Mouse (Mus musculus) telencephalon, adult 2 months (tissue): ENCODE data around the gene Cobl.

Source experiments
- DNase-seq: peaks from one replicate; pipeline ENCODE4 v3.0.0-alpha.2; 2011; ENCODE audit warnings: low read depth, low spot score

Cobl gene

DNA sequence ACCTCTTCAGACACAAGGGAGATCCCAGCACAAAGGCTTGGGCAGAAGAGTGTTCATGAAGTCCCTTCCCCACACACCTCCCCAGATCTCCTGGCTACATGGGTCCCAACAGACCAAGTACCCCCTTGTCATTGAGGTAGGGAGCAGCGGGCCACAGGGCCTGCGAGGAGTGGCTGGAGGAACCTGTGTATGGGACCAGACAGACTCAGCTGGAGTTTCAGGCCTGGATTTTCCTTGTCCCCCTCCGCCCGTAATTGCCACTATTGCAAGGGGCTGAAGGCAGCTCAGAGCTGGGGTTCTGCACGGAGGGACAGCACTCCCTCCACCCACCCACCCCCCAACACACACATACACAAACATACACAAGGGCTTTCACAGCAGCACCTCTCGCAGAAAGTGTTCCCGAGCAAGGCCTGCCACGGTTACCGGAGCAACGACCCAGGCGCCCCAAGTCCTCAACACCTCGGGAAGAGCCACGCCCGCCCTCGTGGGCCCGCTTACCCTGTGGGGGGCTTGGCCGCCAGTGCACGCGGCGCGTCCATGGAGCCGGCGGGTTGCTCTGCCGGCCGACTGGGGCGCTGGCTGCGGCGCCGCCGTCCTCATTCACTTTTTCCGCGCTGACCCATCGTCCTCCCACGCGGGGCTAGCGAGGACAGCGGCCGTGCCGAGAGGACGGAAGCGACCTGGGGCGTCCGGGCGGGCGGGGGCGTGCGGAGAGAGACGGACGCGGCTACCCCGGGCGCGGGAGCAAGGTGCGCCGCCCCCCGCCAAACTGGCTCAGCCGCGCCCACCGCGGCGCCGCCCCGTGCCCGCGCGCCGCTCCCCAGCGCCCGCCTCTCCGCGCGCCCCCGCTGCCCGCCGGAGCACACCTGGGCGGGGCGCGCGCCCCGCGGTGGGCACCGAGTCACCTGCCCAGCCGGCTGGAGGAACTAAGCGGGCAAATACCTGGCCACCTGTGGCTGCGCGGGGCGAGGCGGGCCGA is at the start of gene Cobl:
TSS of gene Cobl (minus strand) at position 780 of the 982 bp plus-strand sequence.
- DNase-seq = no peak

DNA sequence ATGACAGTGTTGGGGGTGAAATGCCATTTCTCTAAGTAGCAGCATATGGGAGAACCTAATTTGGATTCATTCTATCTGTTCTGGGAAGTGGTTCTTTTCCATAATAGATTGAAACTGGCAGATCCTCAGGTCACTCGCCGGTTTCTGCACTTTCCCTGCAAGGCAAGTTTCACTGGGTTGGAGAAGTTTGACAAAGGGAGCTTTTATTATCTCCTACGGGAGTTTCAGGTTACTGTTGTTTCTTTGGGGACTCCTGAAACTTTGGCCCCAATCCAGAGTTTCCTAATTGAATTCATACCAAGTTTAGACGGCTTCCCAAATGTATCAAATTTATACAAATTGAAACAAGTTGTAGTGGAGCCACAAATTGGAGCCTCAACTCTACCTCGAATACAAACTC is 49.0 kb upstream of the Cobl start:
- no peak for DNase-seq

DNA sequence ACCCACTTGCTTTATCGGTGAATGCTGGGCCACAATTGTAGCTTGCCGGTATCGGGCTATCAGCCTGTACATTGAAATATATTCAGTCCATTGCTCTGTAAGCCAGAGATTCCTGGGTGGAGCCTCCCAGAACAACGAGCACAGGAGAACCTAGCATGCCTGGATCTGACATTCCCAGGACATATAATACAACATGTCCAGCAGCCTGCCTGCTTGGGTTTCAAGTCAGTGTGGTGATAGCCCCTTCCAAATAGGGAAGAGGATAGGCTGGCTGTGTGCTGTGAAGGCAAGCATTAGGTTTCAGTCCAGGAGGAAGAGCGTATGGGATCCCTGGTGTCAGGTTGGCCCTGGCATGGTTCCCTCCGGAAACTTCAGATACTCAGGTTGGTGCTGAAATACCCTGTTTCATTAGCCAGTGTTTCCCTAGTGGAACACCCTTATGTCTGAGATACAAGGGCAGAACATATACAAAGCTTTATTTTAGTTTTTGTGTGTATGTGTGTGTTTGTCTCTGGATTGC is 41.7 kb upstream of the Cobl start:
- DNase-seq = no peak

DNA sequence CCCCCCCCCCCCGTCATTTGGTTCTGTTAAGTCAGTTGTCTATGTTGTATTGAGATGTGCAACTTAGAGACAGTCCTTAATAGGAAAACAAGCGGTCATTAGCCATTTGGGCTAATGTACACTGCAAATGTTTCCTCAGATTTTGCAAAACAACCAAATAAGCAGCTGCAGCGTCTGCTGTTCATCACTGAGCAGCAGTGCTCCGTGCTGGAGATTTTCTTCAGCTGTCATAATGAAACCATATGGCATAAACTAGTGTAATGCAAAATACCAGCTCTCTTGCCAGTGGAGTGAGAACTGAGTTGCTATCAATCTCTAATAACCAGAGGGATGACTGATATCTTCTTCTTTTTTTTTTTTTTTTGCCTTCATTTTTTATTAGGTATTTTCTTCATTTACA is 39.0 kb upstream of the Cobl start:
- no peak for DNase-seq

DNA sequence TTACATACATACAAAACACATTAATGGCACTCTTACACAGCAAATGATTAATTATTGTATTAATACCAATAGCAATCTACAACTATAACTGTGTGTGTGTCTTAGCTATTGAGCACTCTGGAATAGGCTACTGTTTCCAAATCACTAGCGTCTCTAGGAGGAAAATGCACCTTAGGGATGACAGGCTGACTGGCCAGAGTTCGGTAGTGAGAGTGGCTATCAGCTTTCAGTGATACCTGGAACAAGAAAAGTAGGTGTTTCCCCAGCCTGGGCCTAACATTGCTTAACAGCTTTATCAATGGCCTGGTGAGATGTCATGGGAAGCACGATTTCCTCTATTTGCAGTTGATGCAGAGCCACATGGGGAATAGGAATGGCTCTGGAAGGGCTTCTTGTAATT is 37.0 kb upstream of the Cobl start:
- DNase-seq = no peak

DNA sequence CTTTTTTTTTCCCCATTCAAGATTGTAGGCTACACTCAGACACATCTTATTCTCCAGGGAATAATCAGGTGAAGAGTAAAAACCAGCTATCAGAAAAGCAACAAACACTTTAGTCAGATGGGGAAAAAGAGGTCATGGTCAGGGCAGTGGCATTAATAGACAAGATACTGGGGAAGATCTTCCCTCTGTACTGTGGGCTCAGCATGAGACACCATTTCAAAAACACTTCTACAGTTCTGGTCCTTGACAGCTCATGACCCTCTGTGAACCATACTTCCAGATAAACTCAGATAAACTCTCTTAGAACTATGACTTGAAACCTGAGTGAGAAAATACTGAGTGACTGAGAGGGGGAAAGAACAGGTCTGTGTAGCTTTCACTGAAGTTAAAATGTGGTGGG is 29.0 kb upstream of the Cobl start:
- DNase-seq = no peak

DNA sequence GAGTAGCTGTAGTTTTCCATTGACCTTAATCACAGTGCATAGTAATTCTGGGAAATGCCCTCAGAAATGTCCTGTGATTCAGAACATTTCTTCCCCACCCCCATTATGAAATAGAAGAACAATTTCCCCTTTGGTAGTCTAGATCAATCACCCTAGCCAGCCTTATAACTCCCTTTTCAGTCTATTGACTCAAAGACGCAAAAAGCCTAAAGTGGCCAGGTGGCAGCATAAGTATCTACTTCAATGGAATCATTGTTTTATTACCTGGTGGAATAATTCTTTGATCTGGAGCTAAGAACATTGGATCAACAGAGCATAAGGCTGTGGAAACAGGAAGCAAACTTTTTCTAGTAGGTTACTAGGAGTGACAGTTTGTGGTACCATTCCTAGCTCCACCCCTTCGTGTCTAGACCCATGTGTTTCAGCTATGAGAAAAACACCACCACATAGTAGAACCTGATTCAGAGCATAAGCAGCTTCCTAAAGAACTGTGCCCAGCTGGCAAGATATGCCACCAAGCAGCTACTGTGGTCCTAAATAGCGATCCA is 15.2 kb upstream of the Cobl start:
- DNase-seq = no peak

DNA sequence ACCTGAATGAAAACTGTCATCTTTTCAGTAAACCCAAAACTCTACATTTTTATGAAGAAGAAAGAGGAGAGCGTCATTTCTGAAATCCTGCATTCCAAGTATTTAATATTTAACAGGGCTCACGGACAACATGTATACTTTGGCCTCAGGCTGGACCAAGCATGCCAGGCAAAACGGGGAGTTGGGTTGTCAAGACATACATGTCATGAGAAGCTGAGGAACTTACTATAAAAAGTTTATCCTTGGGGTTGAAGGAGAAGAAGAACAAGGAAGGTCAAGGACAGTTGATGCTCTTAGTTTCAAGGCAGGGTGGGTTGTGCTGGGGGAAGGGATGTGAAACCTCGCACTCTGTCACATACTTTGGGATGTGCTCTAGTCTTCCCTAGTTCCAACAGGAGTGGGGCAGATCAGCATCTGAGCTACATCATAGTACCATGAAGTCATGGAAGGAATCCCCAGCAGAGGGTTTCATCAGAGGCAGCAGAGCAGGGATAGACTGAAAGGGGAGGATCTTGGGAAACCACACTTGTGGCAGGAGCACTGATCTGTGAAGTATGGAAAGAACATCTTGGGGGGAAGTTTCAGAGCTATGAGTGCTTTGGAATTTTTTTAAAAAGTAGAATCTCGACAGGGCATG is 9.7 kb upstream of the Cobl start:
- DNase-seq = no peak

DNA sequence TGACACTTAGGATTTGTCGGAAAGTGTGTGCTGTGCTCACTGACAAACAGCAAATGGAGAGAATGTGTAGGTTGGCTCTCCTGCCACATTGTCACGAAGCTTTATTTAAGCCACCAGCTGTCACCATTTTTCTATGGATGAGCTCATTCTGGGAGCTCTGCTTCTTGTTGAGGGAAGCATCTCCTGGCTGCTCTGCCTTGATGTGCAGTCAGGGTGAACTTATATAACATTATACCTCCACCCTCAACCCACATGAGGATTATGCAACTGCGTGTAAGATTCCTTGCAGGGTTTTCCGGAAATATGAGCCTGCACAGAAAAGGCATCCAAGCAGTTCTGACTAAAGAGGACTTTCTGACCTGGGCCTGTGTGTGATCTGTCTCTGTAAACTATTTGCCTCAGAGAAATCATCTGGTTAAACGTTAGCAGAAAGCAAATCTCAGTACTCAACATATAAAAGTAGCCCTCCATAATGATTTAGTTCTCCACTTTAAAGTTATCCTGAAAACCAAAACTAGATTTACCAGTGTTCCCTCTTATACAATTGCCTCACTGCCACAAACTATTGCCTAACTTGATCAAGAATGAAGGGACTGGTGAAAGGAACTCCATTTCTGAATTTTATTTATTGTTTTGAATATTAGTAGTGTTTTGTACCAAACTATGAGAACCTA is 9.0 kb upstream of the Cobl start:
- peak; percentile 96 for DNase-seq

DNA sequence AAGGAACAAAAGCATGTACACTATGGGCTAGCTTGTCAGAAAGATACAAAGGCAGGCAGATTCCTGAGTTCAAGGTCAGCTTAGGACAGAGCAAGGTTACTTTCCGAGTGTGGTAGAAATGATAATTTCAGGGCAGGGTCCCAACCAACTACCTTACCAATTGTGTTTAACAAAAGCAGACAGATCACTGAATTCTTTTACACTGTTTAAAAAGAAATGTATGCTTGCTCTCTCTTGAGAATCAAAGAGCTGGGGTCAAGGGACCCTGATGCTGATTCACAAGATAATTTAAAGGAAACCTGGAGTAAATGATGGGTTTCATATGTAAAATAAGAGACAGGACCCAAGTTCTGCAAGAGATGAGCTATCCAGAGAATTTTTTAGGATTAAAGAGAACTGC is 4.9 kb upstream of the Cobl start:
- DNase-seq = no peak

DNA sequence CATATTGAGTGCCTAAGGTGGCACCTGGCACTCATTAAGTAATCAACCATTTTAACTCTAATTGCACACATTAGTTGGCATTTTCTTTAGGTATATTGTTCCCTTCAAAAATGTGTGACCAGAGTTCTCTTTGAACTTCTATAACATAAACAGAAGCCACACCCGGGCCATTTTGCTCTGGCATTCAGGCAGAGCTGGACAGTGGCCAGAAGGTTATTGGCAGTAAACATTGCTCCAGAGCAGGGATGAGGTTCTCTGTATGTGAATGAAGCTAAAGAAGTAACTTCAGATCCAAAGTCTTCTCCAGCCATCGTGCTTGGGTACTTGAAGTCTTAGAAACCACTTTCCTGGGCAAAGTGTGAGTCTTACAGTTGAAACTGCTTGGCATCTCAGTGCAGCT is 3.9 kb upstream of the Cobl start:
- no peak for DNase-seq

DNA sequence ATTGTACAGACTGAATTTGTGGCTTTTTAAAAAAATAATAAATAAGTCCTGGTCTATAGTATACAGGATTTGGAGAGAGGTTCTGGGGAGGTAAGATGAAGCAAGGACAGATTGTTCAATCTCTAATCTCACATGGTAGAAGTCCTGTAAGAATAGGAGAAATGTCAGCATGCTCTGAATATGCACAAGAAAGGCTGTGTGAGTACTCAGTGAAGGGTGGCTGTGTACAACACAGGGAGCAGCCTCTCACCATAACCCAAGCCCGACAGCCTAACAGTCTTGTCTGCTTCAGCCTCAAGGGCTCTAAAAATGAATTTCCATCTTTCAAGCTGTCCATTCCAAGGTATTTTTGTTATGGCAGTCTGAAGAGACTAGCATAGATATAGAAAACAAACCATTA is 3.1 kb upstream of the Cobl start:
- no peak for DNase-seq

DNA sequence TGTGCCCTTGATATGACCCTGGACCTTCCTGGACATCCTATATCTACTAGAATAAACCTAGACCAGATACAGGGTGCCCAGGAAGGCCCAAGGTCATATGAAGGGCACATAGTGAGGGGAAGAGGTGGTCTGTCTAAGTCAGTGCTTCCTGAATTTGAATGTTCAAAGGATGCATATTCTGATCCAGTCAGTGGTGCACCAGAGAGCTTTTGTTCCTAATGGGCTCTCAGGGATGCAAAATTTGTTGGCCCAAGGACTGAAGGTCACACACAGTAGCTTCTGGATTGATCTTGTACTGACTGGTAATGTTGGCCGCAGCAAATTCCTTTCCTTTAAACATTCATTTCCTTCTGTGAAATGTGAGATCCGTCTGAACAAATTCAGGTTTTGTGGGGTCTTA is 2.5 kb upstream of the Cobl start:
- no peak for DNase-seq

DNA sequence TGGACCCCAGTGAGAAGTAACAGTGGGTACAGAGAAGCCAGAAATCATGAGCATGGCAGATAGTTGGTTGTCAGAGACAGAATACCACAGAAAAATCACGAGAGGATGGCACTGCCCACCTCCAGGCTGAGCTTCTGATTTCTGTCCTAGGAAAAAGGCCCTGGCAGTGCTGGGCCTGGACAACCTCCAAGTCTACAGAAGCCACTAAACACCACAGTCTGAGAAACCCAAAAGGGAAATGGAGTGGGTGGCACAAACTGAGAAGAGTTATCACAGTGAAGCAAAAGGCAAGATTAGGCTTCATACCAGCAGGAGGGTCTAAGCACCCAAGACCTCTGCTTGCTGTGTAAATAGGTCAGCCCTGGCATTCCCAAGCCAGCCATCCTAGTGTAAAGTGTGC is 1.8 kb upstream of the Cobl start:
- peak; percentile 83 for DNase-seq

DNA sequence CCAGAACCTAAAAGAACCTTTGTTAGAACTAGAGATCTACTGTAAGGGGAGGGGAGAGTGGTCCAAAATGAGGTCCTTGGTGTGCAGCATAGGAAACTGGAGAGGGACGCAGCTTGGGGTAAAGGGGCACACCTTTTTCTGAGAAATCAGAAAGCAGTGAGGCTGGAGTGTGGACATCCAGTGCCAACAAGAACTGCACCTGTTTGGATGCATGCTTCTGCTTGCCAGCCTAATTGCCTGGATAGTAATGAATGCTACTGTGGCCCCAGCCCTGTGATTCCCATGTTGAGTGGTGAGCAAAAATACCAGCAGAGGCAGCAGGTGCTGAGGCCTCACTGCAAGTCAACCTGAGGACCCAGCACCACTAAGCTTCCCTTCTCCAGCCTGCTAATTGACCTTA is 469 bp upstream of the Cobl start:
- DNase-seq = no peak

DNA sequence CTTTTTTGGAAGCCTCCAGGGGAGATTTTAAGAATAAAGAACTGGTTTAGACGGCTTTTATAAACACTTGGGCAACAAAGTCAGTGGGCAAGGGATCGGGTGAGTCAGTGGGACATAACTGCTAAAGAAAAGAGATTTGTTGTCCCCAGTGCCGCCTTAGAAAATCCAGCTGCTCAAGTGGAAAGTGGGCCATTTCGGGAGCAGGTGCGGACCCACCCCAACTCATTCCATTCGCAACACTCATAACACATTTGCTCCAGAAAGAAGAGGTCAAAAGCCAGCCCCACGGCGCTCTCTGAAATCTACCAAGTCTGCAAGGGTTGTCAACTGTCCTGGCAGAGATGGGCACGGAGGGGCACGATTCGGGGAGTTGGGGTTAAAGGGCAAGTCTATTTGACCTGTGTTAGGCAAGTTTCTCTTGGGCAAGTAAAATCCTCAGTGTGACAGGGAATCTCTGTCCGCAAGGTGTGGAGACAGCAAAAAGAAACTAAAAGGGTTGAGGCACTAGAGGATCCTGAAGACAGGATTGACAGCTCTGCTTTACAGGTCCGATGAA is 1.1 kb downstream of the Cobl start:
- no peak for DNase-seq

DNA sequence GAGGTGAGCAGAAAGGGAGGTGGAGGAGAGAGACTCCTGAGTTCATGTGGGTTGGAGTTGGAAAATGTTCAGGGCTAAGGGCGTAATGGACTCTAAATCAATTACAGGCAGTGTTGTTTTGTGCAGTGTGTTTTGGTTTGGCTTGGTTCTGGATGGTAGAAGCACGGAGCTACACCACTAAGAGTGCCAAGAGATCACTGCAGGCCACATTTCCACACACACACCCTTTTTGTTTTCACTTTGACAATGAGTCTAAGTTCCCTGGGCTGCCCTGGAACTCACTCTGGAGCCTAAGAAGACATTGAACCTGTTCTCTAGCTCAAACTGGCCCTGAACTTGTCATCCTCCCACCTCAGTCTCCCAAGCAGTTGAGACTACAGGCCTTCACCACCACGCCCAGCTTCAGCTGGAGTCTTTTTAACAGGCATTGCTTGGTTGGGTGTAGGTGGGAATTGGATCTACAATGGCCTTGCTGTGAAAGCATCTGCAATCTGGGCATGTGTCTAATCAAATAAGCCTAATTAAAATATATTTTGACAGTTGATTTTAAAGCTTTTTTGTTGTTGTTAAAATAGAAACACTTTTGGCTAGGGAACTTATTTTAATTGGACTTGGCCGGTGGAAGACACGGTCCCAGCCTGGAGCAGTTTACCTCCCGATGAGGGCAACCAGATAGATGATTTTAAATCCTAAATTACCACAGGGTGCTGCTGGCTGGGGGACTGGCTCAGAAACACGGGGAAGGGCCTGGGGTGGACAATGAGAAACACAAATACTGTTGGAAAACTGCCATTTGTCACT is 4.8 kb downstream of the Cobl start:
- DNase-seq = no peak

DNA sequence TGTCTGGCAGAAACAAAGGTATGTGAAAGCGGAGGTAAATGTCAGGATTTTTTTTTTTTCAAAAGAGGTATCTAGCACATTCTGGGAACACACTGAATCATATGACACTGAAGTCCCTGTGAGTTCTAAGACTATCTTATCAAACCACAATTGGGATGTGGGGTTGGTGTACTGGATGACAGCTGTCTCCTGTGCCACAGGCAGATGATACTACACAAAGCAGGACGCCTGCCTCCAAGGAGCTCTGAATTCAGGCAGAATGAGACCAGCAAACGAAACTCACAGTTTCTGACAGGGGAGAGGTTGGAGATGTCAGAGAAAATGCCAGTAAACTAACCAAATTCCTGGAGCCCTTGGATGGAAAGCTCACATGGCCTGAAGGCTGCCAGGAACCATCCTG is 5.9 kb downstream of the Cobl start:
- DNase-seq = no peak

DNA sequence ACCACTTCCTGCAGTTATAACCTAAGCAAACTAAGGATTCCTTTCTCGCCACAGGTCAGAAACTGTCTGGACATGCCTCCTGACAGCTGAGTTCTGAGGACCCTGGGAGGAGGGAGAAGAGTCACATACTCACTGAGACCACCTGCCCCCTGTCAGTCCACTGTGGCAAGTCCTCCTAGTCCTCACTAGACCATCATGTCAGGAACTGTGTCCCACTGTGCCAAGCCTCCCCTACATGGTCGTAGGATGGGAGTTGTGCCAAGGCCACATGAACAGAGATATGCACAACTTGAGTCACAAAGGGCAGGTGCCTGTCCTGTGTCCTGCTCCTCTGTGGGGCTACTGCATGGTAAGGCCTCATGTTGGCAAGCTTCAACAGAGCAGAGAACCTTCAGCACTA is 6.4 kb downstream of the Cobl start:
- DNase-seq = no peak

DNA sequence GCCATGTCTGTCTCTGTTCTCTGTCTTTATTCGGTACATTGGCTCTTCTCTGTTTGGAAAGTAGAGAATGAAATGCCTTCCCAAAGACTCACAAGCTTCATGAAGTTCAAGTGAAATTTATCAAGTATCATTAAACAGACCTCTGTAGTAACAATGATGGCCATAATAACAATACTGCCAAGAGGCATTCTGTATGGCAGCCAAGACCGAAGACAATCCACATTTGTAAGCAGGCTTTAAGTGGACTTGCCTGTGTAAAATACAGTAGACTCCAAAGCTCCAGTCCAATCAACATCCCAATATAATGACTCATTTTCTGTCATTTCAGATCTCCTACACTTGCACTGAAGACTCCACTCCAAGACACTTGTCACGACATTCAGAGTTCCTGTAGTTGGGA is 16.7 kb downstream of the Cobl start:
- DNase-seq = no peak

DNA sequence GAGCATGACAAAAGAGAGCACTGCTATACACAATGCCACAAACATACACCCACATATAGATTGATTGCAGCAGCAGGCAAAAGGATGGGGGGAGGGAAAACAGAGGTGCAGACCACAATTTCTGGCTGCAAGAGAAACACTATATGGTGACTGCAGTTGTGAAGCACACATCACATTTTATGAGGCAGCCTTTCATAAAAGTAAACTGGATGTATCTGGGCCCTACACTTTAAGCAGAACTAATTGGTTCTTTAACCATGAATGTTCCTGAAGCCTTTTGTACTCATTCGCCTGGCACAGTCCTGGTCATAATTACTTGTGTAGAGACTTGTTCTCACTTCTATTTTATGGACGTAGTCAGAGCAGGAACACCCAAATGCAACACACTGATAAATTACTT is 19.5 kb downstream of the Cobl start:
- no peak for DNase-seq
